Mouse (Mus musculus) spleen, adult 2 months (tissue): ENCODE results near the gene Fam219b.
A peak's percentile ranks its signal among the peaks of the same experiment; 100 is the strongest.

Experiments used
- CTCF ChIP-seq: fragments of 200-500 bp; IDR thresholded peaks from 2 replicates; pipeline ENCODE4 v1.5.1; 2011; ENCODE audit warnings: mild to moderate bottlenecking, inconsistent platforms; ENCODE audit not compliant: insufficient read depth, insufficient read length, insufficient replicate concordance; ENCODE audit errors: extremely low read depth
- POLR2A ChIP-seq: fragments of 200-500 bp; IDR thresholded peaks from 2 replicates; pipeline ENCODE4 v1.6.1; 2011; ENCODE audit warnings: low read depth, low read length, inconsistent platforms

DNA sequence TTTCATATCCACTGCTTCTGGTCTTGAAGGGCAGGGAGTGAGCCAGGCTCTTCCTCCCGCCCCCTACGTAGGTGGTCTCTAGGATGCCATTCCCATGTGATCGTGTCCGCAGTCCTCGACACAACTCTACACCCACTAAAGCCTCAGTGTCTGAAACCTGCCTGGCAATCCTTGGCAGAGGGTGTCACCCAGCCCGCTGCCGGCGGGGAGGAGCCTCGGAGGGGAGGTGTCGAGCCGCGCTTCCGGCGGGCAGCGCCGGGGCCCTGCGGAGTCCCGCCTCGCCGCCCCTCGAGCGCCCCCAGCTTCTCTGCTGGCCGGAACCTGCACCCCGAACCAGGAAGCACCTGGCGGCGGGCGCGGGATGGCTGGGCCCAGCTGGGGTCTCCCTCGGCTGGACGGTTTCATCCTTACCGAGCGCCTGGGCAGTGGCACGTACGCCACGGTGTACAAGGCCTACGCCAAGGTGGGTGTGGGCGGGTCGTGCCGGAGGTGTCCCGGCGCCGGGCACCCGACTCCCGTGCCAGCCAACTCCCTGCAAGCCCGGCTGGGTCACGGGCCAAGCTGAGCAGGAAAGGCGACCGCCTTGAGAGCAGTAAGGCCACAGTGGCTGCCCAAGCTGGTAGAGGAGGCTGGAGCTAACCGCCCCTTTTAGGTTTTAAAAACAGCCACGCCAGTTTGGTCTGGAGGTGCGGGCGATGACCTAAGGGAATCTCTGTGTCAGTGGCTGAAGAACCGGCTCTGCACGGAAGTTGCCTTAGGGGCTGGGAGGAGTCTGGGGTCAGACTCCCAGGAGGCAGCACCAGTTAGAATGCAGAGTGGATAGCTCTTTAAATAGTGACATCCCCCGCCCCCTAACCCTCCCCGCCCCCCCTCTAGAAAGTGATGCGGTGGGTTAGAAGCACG, 52.1 kb downstream of the Fam219b start, which contains the start of gene Ulk3:
- 0 out of 2 replicates have a peak, but pooled peaks have one; percentile 17 for TF ChIP-seq CTCF
- TF ChIP-seq POLR2A: peak; percentile 41; the same call in 1 of the 2 replicates
